Mouse (Mus musculus) heart, embryonic 13.5 days (tissue): ENCODE results near the gene Prkg1. TPM values are rescaled to one million over a fixed set of nuclear protein-coding genes. Genes with fewer than 3 reads are reported as not detected.

Experiments
- ATAC-seq: fragments of 200-750 bp; cut with Nextera tagmentation; 2 replicates; pipeline ENCODE4 v1.8.0; 2017; ENCODE audit warnings: moderate TSS enrichment; ENCODE audit not compliant: insufficient number of reproducible peaks, low FRiP score, low TSS enrichment; ENCODE audit errors: extremely low read depth
- H3K27ac ChIP-seq: fragments of 300-500 bp; sonication (generic); replicated peaks from 2 replicates; pipeline ENCODE4 v1.5.1; 2015; ENCODE audit warnings: moderate library complexity, mild to moderate bottlenecking, inconsistent platforms
- H3K27me3 ChIP-seq: fragments of 300-500 bp; sonication (generic); replicated peaks from 2 replicates; pipeline ENCODE4 v1.6.1; 2015; ENCODE audit warnings: mild to moderate bottlenecking, inconsistent platforms
- H3K36me3 ChIP-seq: fragments of 300-500 bp; sonication (generic); 2 replicates; pipeline ENCODE4 v1.6.1; 2015; ENCODE audit warnings: mild to moderate bottlenecking, inconsistent platforms
- H3K4me1 ChIP-seq: fragments of 300-500 bp; sonication (generic); 2 replicates; pipeline ENCODE4 v1.6.1; 2015; ENCODE audit warnings: inconsistent platforms
- H3K4me2 ChIP-seq: fragments of 300-500 bp; sonication (generic); 2 replicates; pipeline ENCODE4 v1.6.1; 2015; ENCODE audit warnings: inconsistent platforms, mild to moderate bottlenecking, moderate library complexity
- H3K4me3 ChIP-seq: fragments of 300-500 bp; sonication (generic); 2 replicates; pipeline ENCODE4 v1.5.1; 2015; ENCODE audit warnings: moderate library complexity, mild to moderate bottlenecking, inconsistent platforms
- H3K9ac ChIP-seq: fragments of 300-500 bp; sonication (generic); 2 replicates; pipeline ENCODE4 v1.6.1; 2015; ENCODE audit warnings: inconsistent platforms, mild to moderate bottlenecking, moderate library complexity
- H3K9me3 ChIP-seq: fragments of 300-500 bp; sonication (generic); 2 replicates; pipeline ENCODE4 v1.6.1; 2016; ENCODE audit warnings: inconsistent platforms
- WGBS: fragments of 180-500 bp; shearing (Covaris S2); methylation state at CpG from one replicate; pipeline ENCODE4 v1.1.7; 2015; ENCODE audit warnings: mixed read lengths; 5-methylcytosine and 5-hydroxymethylcytosine counted together
- polyA plus RNA-seq: library from polyadenylated mRNA; unstranded; fragments of >200 nt; fragmentation: Nextera tagmentation; extraction: Ambion mirVana; gene quantifications from 2 replicates; pipeline ENCODE4 v1.2.1, GENCODE M21; 2015

The Prkg1 gene
- polyA plus RNA-seq, 1 experiment from 2014 or later, result 6.9 TPM

DNA sequence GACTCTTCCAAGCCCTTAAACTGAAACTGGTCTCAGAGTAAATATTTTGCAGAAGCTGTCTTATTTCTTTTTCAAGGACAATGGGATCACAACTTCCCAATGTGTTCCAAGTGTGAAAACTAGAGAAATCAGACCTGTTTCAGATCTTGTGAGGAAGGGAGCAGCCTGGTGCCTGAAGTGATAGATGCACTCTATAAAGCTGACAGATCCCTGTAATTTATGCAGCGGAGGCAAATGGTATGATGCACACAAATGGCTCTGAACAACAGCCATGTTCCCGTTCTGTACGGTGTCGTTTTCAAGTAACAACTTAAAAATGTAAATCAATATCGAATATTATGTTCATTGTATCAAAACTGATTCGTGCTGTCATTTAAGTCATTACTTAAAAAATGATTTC lies 1076.9 kb downstream of the Prkg1 start:
- no peaks in the 10 kb centered on the region for H3K9me3 ChIP-seq
- H3K27me3 ChIP-seq, result no peaks in the 10 kb centered on the region
- H3K36me3 ChIP-seq, result no peaks in the 10 kb centered on the region
- no peak overlapping the region for H3K27ac ChIP-seq
- WGBS, result 72% methylated on average over 6 of the region's 6 CpGs
- H3K4me3 ChIP-seq, result no peak overlapping the region
- H3K4me1 ChIP-seq, result no peaks in the 10 kb centered on the region
- ATAC-seq, result no peak
- H3K4me2 ChIP-seq, result no peak overlapping the region
- no peak overlapping the region for H3K9ac ChIP-seq

- H3K27ac ChIP-seq, result no peak overlapping the region
- H3K4me1 ChIP-seq, result no peaks in the 10 kb centered on the region
- ATAC-seq, result no peak
- H3K4me3 ChIP-seq, result no peak overlapping the region
- H3K27me3 ChIP-seq, result no peaks in the 10 kb centered on the region
- no peak overlapping the region for H3K9ac ChIP-seq
- no peaks in the 10 kb centered on the region for H3K9me3 ChIP-seq
- no peak overlapping the region for H3K4me2 ChIP-seq
- WGBS, result 79% methylated on average over 8 of the region's 8 CpGs
- H3K36me3 ChIP-seq, result no peaks in the 10 kb centered on the region
Measured at GRCm38 (mm10) chr19:30676308-30676707, 1088.5 kb downstream of the Prkg1 start.

GRCm38 (mm10) chr19:30664269-30664668 lies 1100.6 kb downstream of the Prkg1 start:
- Histone ChIP-seq H3K9me3 (no peaks in the 10 kb centered on the region), H3K4me3 (no peak overlapping the region)
- 7% methylated on average over 8 of the region's 8 CpGs for WGBS

GRCm38 (mm10) chr19:30642629-30643170 lies 1122.1 kb downstream of the Prkg1 start:
- Histone ChIP-seq H3K9ac (no peak overlapping the region), H3K4me2 (no peak overlapping the region), H3K4me1 (0 out of 2 replicates have a peak, but pooled peaks cover 3% of the 10 kb centered on the region), H3K27ac (no peak overlapping the region), H3K4me3 (no peak overlapping the region), H3K36me3 (no peaks in the 10 kb centered on the region), H3K27me3 (no peaks in the 10 kb centered on the region), H3K9me3 (no peaks in the 10 kb centered on the region)
- 33% methylated on average over 5 of the region's 5 CpGs for WGBS
- no peak for ATAC-seq

More at GRCm38 (mm10) chr19:30664269-30664668, 1100.6 kb downstream of the Prkg1 start:
- Histone ChIP-seq H3K4me2 (no peak overlapping the region), H3K4me1 (no peaks in the 10 kb centered on the region), H3K27ac (no peak overlapping the region), H3K9ac (no peak overlapping the region), H3K27me3 (no peaks in the 10 kb centered on the region), H3K36me3 (no peaks in the 10 kb centered on the region)
- no peak for ATAC-seq

DNA sequence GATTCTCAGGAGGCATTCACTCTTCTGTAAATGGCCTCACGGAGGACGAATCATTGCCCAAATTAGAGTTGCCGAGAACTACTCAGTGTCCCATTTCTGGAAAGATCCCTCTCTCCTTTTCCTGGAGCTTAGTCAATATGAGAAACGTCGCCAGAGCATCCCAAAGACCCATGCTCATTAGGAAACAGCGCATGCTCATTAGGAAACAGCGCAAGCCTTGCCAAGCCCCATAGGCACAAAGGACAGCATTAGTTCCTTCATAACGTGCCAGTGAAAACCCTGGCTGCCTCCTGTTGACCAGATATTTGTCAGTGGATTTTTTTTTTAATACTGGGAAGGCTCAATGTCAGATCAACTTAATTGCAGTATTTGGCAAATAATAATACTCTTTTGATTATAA lies 1127.4 kb downstream of the Prkg1 start:
- no peaks in the 10 kb centered on the region for H3K4me1 ChIP-seq
- H3K9me3 ChIP-seq, result no peaks in the 10 kb centered on the region
- no peak overlapping the region for H3K27ac ChIP-seq
- H3K36me3 ChIP-seq, result no peaks in the 10 kb centered on the region
- 83% methylated on average over 8 of the region's 8 CpGs for WGBS
- no peak overlapping the region for H3K4me3 ChIP-seq
- H3K27me3 ChIP-seq, result no peaks in the 10 kb centered on the region
- ATAC-seq, result no peak
- H3K9ac ChIP-seq, result no peak overlapping the region
- H3K4me2 ChIP-seq, result no peak overlapping the region

DNA sequence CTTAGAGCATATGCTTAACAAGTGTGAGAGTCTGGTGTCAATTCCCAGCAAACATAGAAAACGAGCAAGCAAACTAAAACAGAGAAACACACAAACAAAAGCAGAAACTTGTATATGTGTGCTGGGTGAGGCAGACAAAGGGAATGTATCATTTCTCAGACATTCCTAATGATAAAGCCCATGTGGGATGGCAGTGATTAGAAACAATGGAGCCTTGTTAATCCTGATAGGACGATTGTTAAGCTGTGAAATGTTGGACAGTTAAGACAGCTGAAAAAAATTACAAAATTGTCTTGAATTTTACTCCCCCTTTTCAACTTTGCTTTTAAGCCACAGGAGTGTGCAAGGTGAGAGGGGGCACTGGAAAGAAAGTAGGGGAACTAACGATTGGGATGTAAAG lies 1133.8 kb downstream of the Prkg1 start:
- H3K4me1 ChIP-seq, result peaks cover 1% of the 10 kb centered on the region
- no peak overlapping the region for H3K4me3 ChIP-seq
- WGBS, result 41% methylated on average over 3 of the region's 3 CpGs
- no peak overlapping the region for H3K27ac ChIP-seq
- no peaks in the 10 kb centered on the region for H3K9me3 ChIP-seq
- no peaks in the 10 kb centered on the region for H3K27me3 ChIP-seq
- H3K9ac ChIP-seq, result no peak overlapping the region
- no peaks in the 10 kb centered on the region for H3K36me3 ChIP-seq
- no peak for ATAC-seq
- H3K4me2 ChIP-seq, result no peak overlapping the region

DNA sequence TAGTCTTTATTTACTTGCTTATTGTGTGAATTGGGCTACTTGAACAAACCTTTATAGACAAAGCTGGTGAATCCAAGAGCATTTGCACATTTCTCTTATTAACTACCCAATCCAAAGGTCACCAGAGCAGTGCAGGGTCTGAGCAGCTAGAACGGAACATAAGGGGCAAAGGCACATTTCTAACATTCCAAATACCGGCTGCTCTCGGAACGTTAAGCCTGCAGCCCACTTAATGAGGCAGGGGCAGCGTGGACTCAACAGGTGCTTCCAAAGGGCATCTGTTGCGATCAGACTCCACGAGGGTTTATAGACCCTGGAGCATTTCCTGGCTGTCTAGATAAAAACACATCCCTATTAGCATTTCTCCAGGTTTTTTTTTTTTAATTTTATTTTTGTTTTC lies 1138.8 kb downstream of the Prkg1 start:
- ATAC-seq, result no peak

DNA sequence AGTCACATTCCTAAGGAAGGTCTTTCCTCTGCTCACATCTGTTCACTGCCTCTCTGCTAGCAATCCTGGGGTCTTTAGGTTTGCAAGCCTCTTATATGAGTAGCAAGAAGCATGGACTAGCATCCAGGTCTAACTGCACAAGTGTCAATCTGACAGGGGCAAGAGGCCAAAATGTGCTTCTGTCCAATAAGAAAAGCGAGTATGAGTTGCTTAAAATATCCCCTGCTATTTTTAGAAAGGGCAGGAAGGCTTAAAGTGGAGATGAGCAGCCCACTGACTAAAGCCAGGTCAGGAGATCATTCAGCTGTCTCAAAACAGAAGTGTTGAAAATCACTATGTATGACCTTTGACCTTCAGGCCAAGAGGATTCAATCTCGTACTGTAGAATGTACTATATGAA lies 1139.4 kb downstream of the Prkg1 start:
- Histone ChIP-seq H3K4me2 (peak overlapping the region; percentile 60), H3K4me1 (peaks cover 35% of the 10 kb centered on the region), H3K27me3 (no peaks in the 10 kb centered on the region), H3K4me3 (peak overlapping the region; percentile 24; the same call in 1 of the 2 replicates), H3K9ac (no peak overlapping the region), H3K9me3 (no peaks in the 10 kb centered on the region), H3K27ac (peak overlapping the region; percentile 48), H3K36me3 (no peaks in the 10 kb centered on the region)
- ATAC-seq, result no peak
- WGBS, result 16% methylated on average over 2 of the region's 2 CpGs

More for the DNA sequence above, 1138.8 kb downstream of the Prkg1 start:
- H3K27ac ChIP-seq, result peak overlapping the region; percentile 58
- H3K27me3 ChIP-seq, result no peaks in the 10 kb centered on the region
- H3K36me3 ChIP-seq, result no peaks in the 10 kb centered on the region
- no peak overlapping the region for H3K9ac ChIP-seq
- H3K4me1 ChIP-seq, result peaks cover 35% of the 10 kb centered on the region
- no peak overlapping the region for H3K4me3 ChIP-seq
- no peaks in the 10 kb centered on the region for H3K9me3 ChIP-seq
- H3K4me2 ChIP-seq, result peak overlapping the region; percentile 60
- WGBS, result 26% methylated on average over 7 of the region's 7 CpGs

GRCm38 (mm10) chr19:30623620-30624019 lies 1141.2 kb downstream of the Prkg1 start:
- Histone ChIP-seq H3K36me3 (peaks cover 2% of the 10 kb centered on the region; the same call in 1 of the 2 replicates), H3K27ac (peak overlapping the region; percentile 65), H3K9ac (peak overlapping the region; percentile 37; the same call in 1 of the 2 replicates), H3K9me3 (peaks cover under 1% of the 10 kb centered on the region; the same call in 1 of the 2 replicates), H3K27me3 (no peaks in the 10 kb centered on the region), H3K4me3 (peak overlapping the region; percentile 20), H3K4me2 (peak overlapping the region; percentile 49), H3K4me1 (peaks cover 35% of the 10 kb centered on the region)
- peak; percentile 51; the same call in 1 of the 2 replicates for ATAC-seq
- WGBS, result 21% methylated on average over 7 of the region's 7 CpGs

- Histone ChIP-seq H3K27me3 (no peaks in the 10 kb centered on the region), H3K27ac (no peak overlapping the region), H3K4me3 (no peak overlapping the region), H3K4me2 (no peak overlapping the region), H3K9ac (no peak overlapping the region), H3K4me1 (no peaks in the 10 kb centered on the region), H3K9me3 (peaks cover under 1% of the 10 kb centered on the region), H3K36me3 (peaks cover 1% of the 10 kb centered on the region; the same call in 1 of the 2 replicates)
- WGBS, result 68% methylated on average over 3 of the region's 3 CpGs
- ATAC-seq, result no peak
Measured at GRCm38 (mm10) chr19:30613150-30613865, 1151.5 kb downstream of the Prkg1 start.

- no peaks in the 10 kb centered on the region for H3K4me1 ChIP-seq
- WGBS, result 70% methylated on average over 3 of the region's 3 CpGs
- no peaks in the 10 kb centered on the region for H3K9me3 ChIP-seq
- no peak overlapping the region for H3K9ac ChIP-seq
- H3K27me3 ChIP-seq, result no peaks in the 10 kb centered on the region
- no peak overlapping the region for H3K27ac ChIP-seq
- no peak overlapping the region for H3K4me2 ChIP-seq
- H3K4me3 ChIP-seq, result no peak overlapping the region
- H3K36me3 ChIP-seq, result 0 out of 2 replicates have a peak, but pooled peaks cover 3% of the 10 kb centered on the region
- ATAC-seq, result no peak
Measured at GRCm38 (mm10) chr19:30586366-30586765, 1178.5 kb downstream of the Prkg1 start.

GRCm38 (mm10) chr19:30564516-30564915 lies 1200.3 kb downstream of the Prkg1 start:
- no peak overlapping the region for H3K27ac ChIP-seq
- WGBS, result 79% methylated on average over 6 of the region's 6 CpGs
- no peak overlapping the region for H3K9ac ChIP-seq
- peaks cover 5% of the 10 kb centered on the region; the same call in 1 of the 2 replicates for H3K9me3 ChIP-seq
- H3K36me3 ChIP-seq, result no peaks in the 10 kb centered on the region
- H3K27me3 ChIP-seq, result no peaks in the 10 kb centered on the region
- no peaks in the 10 kb centered on the region for H3K4me1 ChIP-seq
- no peak for ATAC-seq
- no peak overlapping the region for H3K4me3 ChIP-seq
- H3K4me2 ChIP-seq, result no peak overlapping the region
